In the genomic region with DNA sequence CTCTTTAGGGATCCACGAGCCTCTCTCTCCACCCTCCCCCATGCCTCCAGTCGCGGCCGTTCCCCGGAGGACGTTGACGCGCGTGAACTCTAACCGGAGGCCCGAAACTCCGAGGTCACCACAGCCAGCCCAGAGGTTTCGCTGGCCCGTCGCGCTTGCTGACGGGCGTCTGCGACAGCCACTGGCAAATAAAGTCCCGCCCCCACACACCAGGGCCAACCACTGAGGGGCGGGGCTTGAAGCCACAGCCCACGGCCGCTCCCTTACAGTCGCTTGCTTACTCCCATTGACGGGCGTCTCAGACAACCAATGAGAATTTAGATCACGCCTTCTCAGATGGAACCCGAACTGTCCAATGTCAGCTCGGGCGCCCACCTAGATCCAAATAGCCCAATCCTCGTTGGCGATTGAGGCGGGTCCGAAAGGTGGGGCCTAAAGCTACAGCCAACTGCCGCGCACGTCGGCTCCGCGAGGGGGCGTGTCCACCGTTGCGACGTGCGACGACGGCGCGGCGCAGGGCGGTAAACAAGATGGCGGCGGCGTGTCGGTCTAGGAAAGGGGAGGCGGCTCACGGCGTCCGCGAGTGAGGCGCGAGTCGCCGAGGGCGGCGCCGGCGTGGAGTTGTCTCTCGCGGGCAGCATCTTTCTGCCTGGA, we compare ENCODE assay signal across 8 mouse cellular contexts. TPM values are rescaled to one million over a fixed set of nuclear protein-coding genes. Genes with fewer than 3 reads are reported as not detected.
DNase-seq lines count a peak whose midpoint lies in the region; ATAC-seq and TF ChIP-seq lines count a peak whose summit lies in the region.

TSS of gene Stk11 (plus strand) at position 514 of the 654 bp plus-strand sequence.

- H3K36me3 ChIP-seq in embryonic facial prominence, embryonic 14.5 days (ENCODE audit: control insufficient read depth, insufficient read depth, low read length) = peaks cover 19% of the 10 kb centered on the region; the same call in 1 of the 2 replicates
- H3K36me3 ChIP-seq in heart, adult 2 months (ENCODE audit: control insufficient read depth, insufficient read depth, low read length) = peaks cover 7% of the 10 kb centered on the region; the same call in 1 of the 2 replicates
- H3K36me3 ChIP-seq in limb, embryonic 13.5 days = peaks cover 24% of the 10 kb centered on the region
- H3K36me3 ChIP-seq in midbrain, embryonic 16.5 days (ENCODE audit: control insufficient read depth, insufficient read depth, low read length) = 0 out of 2 replicates have a peak, but pooled peaks cover 2% of the 10 kb centered on the region

- peak; percentile 98 for ATAC-seq in embryonic facial prominence, embryonic 14.5 days (ENCODE audit: low read depth)
- ATAC-seq in limb, embryonic 13.5 days (ENCODE audit: low FRiP score, low read depth) = peak; percentile 99
- ATAC-seq in midbrain, embryonic 16.5 days = peak; percentile 99

- intact Hi-C loops in heart, adult 2 months (cut with DNase I) = loop anchor here (2.0 kb wide), 3 partner anchors 51 to 129 kb away; partner anchors contain the start of gene Polr2e

- peak; percentile 86 for TF ChIP-seq POLR2A in heart, adult 2 months (IDR thresholded peaks at IDR 0.05; ENCODE audit: insufficient read depth, low read depth, low read length)

- H3K9me3 ChIP-seq in embryonic facial prominence, embryonic 14.5 days (ENCODE audit: control insufficient read depth, low read length) = no peaks in the 10 kb centered on the region
- no peaks in the 10 kb centered on the region; the same call in 1 of the 2 replicates for H3K9me3 ChIP-seq in limb, embryonic 13.5 days
- H3K9me3 ChIP-seq in midbrain, embryonic 16.5 days (replicated peaks; ENCODE audit: control insufficient read depth, low read length, poor library complexity, severe bottlenecking) = no peaks in the 10 kb centered on the region

- H3K27me3 ChIP-seq in embryonic facial prominence, embryonic 14.5 days (replicated peaks; ENCODE audit: control insufficient read depth, insufficient read depth, low read length) = no peaks in the 10 kb centered on the region
- no peaks in the 10 kb centered on the region for H3K27me3 ChIP-seq in heart, adult 2 months (ENCODE audit: control insufficient read depth, insufficient read depth, low read length)
- no peaks in the 10 kb centered on the region for H3K27me3 ChIP-seq in limb, embryonic 13.5 days
- no peaks in the 10 kb centered on the region for H3K27me3 ChIP-seq in midbrain, embryonic 16.5 days (ENCODE audit: control insufficient read depth, insufficient read depth, low read depth, low read length)

- 0 out of 2 replicates have a peak, but pooled peaks have one; percentile 47 for TF ChIP-seq EP300 in heart, adult 2 months (IDR thresholded peaks at IDR 0.05; ENCODE audit: insufficient read depth, low read depth, low read length)

- peak; percentile 100 for DNase-seq in 3T3-L1 (ENCODE audit: low read depth, low spot score)
- DNase-seq in adrenal gland, postnatal 4 days (ENCODE audit: low spot score in 2 of 2) = peak; percentile 94 to 97
- peak; percentile 100 for DNase-seq in embryonic facial prominence, embryonic 14.5 days (ENCODE audit: low spot score)
- peak; percentile 97 to 99 for DNase-seq in heart, adult 2 months
- DNase-seq in kidney, adult 8-10 months = peak; percentile 100
- peak; percentile 98 to 100 for DNase-seq in spleen, postnatal 10 days (ENCODE audit: low spot score in 2 of 2)

- H3K79me2 ChIP-seq in heart, adult 2 months (replicated peaks; ENCODE audit: control insufficient read depth, insufficient read depth, low read length) = peaks cover 12% of the 10 kb centered on the region

- WGBS in embryonic facial prominence, embryonic 14.5 days = 1% methylated on average over 49 of the region's 70 CpGs
- WGBS in heart, adult 2 months = under 1% methylated on average over 69 of the region's 70 CpGs
- WGBS in limb, embryonic 13.5 days = under 1% methylated on average over 70 of the region's 70 CpGs
- 0% methylated on average over 70 of the region's 70 CpGs for WGBS in midbrain, embryonic 16.5 days

- H3K27ac ChIP-seq in embryonic facial prominence, embryonic 14.5 days (replicated peaks; ENCODE audit: low read depth, low read length) = peak within 1 kb of the TSS; percentile 84
- H3K27ac ChIP-seq in heart, adult 2 months = peak within 1 kb of the TSS; percentile 95
- peak within 1 kb of the TSS; percentile 85 for H3K27ac ChIP-seq in limb, embryonic 13.5 days
- H3K27ac ChIP-seq in midbrain, embryonic 16.5 days (ENCODE audit: low read length) = peak within 1 kb of the TSS; percentile 83

- TF ChIP-seq CTCF in heart, adult 2 months (IDR thresholded peaks at IDR 0.05) = peak; percentile 47

- peak within 1 kb of the TSS; percentile 99 for H3K4me3 ChIP-seq in embryonic facial prominence, embryonic 14.5 days (ENCODE audit: low read depth, low read length)
- peak within 1 kb of the TSS; percentile 94 for H3K4me3 ChIP-seq in heart, adult 2 months
- H3K4me3 ChIP-seq in limb, embryonic 13.5 days = peak within 1 kb of the TSS; percentile 96
- H3K4me3 ChIP-seq in midbrain, embryonic 16.5 days (ENCODE audit: low read depth, low read length) = peak within 1 kb of the TSS; percentile 93

- H3K4me2 ChIP-seq in embryonic facial prominence, embryonic 14.5 days (ENCODE audit: low read depth, low read length) = peak within 1 kb of the TSS; percentile 90
- H3K4me2 ChIP-seq in limb, embryonic 13.5 days (replicated peaks) = peak within 1 kb of the TSS; percentile 96
- H3K4me2 ChIP-seq in midbrain, embryonic 16.5 days (ENCODE audit: low read length) = peak within 1 kb of the TSS; percentile 98

- peaks cover 15% of the 10 kb centered on the region for H3K4me1 ChIP-seq in embryonic facial prominence, embryonic 14.5 days (ENCODE audit: control insufficient read depth, insufficient read depth, low read length)
- H3K4me1 ChIP-seq in heart, adult 2 months (ENCODE audit: control insufficient read depth, insufficient read depth, low read length) = peaks cover 21% of the 10 kb centered on the region
- H3K4me1 ChIP-seq in limb, embryonic 13.5 days = peaks cover 41% of the 10 kb centered on the region
- peaks cover 34% of the 10 kb centered on the region for H3K4me1 ChIP-seq in midbrain, embryonic 16.5 days (ENCODE audit: control insufficient read depth, insufficient read depth, low read length)

- H3K9ac ChIP-seq in embryonic facial prominence, embryonic 14.5 days (ENCODE audit: low read depth, low read length) = peak within 1 kb of the TSS; percentile 95
- H3K9ac ChIP-seq in heart, adult 2 months (ENCODE audit: low read depth, low read length) = peak within 1 kb of the TSS; percentile 90
- H3K9ac ChIP-seq in limb, embryonic 13.5 days = peak within 1 kb of the TSS; percentile 91
- peak within 1 kb of the TSS; percentile 89 for H3K9ac ChIP-seq in midbrain, embryonic 16.5 days (ENCODE audit: low read depth, low read length)

RNA-seq across cellular contexts. Expression of gene Stk11, which starts in this region (rescaled TPM):
- 100 to 1,000 TPM; 130 to 139 TPM for total RNA-seq in adrenal gland, postnatal 4 days (2021)
- polyA plus RNA-seq in embryonic facial prominence, embryonic 14.5 days (2014; fragmentation: Nextera tagmentation; extraction: Ambion mirVana) = 32.6 and 32.7 TPM in 2 replicates
- total RNA-seq in heart, adult 2 months (2021) = 100 to 1,000 TPM; 140 to 161 TPM
- 127 and 144 TPM in 2 replicates for polyA plus RNA-seq in heart, adult 2 months (2012; rRNA removed)
- polyA plus RNA-seq in limb, embryonic 13.5 days (2015; fragmentation: Nextera tagmentation; extraction: Ambion mirVana) = 17.1 and 17.4 TPM in 2 replicates
- polyA plus RNA-seq in midbrain, embryonic 16.5 days (2015; fragmentation: Nextera tagmentation; extraction: Ambion mirVana) = 14.2 and 15.4 TPM in 2 replicates

Comparison
In these comparisons a context has a peak if more than half of its experiments do, and no peak if none do; other contexts are left out.
1. Peak in every context shown above with its lines: DNase-seq, ATAC-seq, H3K4me3 ChIP-seq and H3K27ac ChIP-seq.